Mouse (Mus musculus): ENCODE measurements at regions not wholly inside any gene's neighbourhood (a gene's known extent, or its start where the extent isn't known, plus 50 kb on each side); places are given as distances from the start of the nearest gene placed in this dataset.

- H3K9ac ChIP-seq, result no peak overlapping the region
- no peak overlapping the region for H3K4me3 ChIP-seq (replicated peaks)
- no peaks in the 10 kb centered on the region for H3K36me3 ChIP-seq
- no peaks in the 10 kb centered on the region for H3K9me3 ChIP-seq
- no peaks in the 10 kb centered on the region for H3K4me1 ChIP-seq
- no peak overlapping the region for H3K4me2 ChIP-seq
- no peak for ATAC-seq (ENCODE audit: insufficient read depth, low FRiP score, low read depth)
- H3K27me3 ChIP-seq (replicated peaks), result no peaks in the 10 kb centered on the region
- H3K27ac ChIP-seq, result no peak overlapping the region
- 94% methylated on average over 1 of the region's 1 CpGs for WGBS
These were observed 738.8 kb upstream of the Nrsn1 start for GRCm38 (mm10) chr13:26009131-26009530.

GRCm38 (mm10) chr13:26004768-26005560, 734.7 kb upstream of the Nrsn1 start:
- ATAC-seq (ENCODE audit: insufficient read depth, low FRiP score, low read depth), result no peak
- no peak overlapping the region for H3K4me2 ChIP-seq
- H3K27me3 ChIP-seq (replicated peaks), result no peaks in the 10 kb centered on the region
- 82% methylated on average over 7 of the region's 7 CpGs for WGBS
- no peaks in the 10 kb centered on the region for H3K9me3 ChIP-seq
- H3K36me3 ChIP-seq, result no peaks in the 10 kb centered on the region
- no peak overlapping the region for H3K9ac ChIP-seq
- no peaks in the 10 kb centered on the region for H3K4me1 ChIP-seq
- no peak overlapping the region for H3K4me3 ChIP-seq (replicated peaks)
- no peak overlapping the region for H3K27ac ChIP-seq

GRCm38 (mm10) chr13:25993526-25993925, 723.2 kb upstream of the Nrsn1 start:
- Histone ChIP-seq H3K27ac (no peak overlapping the region), H3K4me2 (no peak overlapping the region), H3K36me3 (no peaks in the 10 kb centered on the region), H3K9me3 (no peaks in the 10 kb centered on the region), H3K9ac (no peak overlapping the region), H3K27me3 (replicated peaks) (no peaks in the 10 kb centered on the region), H3K4me3 (replicated peaks) (no peak overlapping the region), H3K4me1 (no peaks in the 10 kb centered on the region)
- 60% methylated on average over 1 of the region's 1 CpGs for WGBS
- no peak for ATAC-seq (ENCODE audit: insufficient read depth, low FRiP score, low read depth)

- WGBS, result 39% methylated on average over 5 of the region's 5 CpGs
These were observed 718.9 kb upstream of the Nrsn1 start for GRCm38 (mm10) chr13:25989067-25989756.

GRCm38 (mm10) chr13:25984535-25984934, 714.2 kb upstream of the Nrsn1 start:
- H3K9me3 ChIP-seq, result no peaks in the 10 kb centered on the region
- H3K9ac ChIP-seq, result no peak overlapping the region
- no peaks in the 10 kb centered on the region for H3K36me3 ChIP-seq
- H3K4me2 ChIP-seq, result no peak overlapping the region
- WGBS, result 91% methylated on average over 1 of the region's 1 CpGs
- no peak for ATAC-seq (ENCODE audit: insufficient read depth, low FRiP score, low read depth)
- no peaks in the 10 kb centered on the region for H3K4me1 ChIP-seq
- H3K4me3 ChIP-seq (replicated peaks), result no peak overlapping the region
- H3K27ac ChIP-seq, result no peak overlapping the region
- no peaks in the 10 kb centered on the region for H3K27me3 ChIP-seq (replicated peaks)

More at GRCm38 (mm10) chr13:25989067-25989756, 718.9 kb upstream of the Nrsn1 start:
- no peak overlapping the region for H3K9ac ChIP-seq
- H3K4me3 ChIP-seq (replicated peaks), result no peak overlapping the region
- no peaks in the 10 kb centered on the region for H3K4me1 ChIP-seq
- no peaks in the 10 kb centered on the region for H3K36me3 ChIP-seq
- H3K4me2 ChIP-seq, result no peak overlapping the region
- H3K27ac ChIP-seq, result no peak overlapping the region
- H3K27me3 ChIP-seq (replicated peaks), result no peaks in the 10 kb centered on the region
- ATAC-seq (ENCODE audit: insufficient read depth, low FRiP score, low read depth), result no peak
- no peaks in the 10 kb centered on the region for H3K9me3 ChIP-seq

GRCm38 (mm10) chr13:25983659-25984058, 713.4 kb upstream of the Nrsn1 start:
- no peaks in the 10 kb centered on the region for H3K36me3 ChIP-seq
- no peaks in the 10 kb centered on the region for H3K9me3 ChIP-seq
- no peak overlapping the region for H3K4me3 ChIP-seq (replicated peaks)
- 78% methylated on average over 1 of the region's 1 CpGs for WGBS
- ATAC-seq (ENCODE audit: insufficient read depth, low FRiP score, low read depth), result no peak
- no peaks in the 10 kb centered on the region for H3K4me1 ChIP-seq
- H3K4me2 ChIP-seq, result no peak overlapping the region
- no peak overlapping the region for H3K9ac ChIP-seq
- no peaks in the 10 kb centered on the region for H3K27me3 ChIP-seq (replicated peaks)
- no peak overlapping the region for H3K27ac ChIP-seq

GRCm38 (mm10) chr13:25978648-25979047, 708.3 kb upstream of the Nrsn1 start:
- Histone ChIP-seq H3K4me1 (no peaks in the 10 kb centered on the region), H3K9ac (no peak overlapping the region), H3K27ac (no peak overlapping the region), H3K4me2 (no peak overlapping the region), H3K27me3 (replicated peaks) (no peaks in the 10 kb centered on the region), H3K4me3 (replicated peaks) (no peak overlapping the region), H3K9me3 (no peaks in the 10 kb centered on the region), H3K36me3 (no peaks in the 10 kb centered on the region)
- WGBS, result 58% methylated on average over 1 of the region's 1 CpGs
- no peak for ATAC-seq (ENCODE audit: insufficient read depth, low FRiP score, low read depth)

GRCm38 (mm10) chr13:25958592-25958991, 688.3 kb upstream of the Nrsn1 start:
- H3K4me1 ChIP-seq, result no peaks in the 10 kb centered on the region
- no peak overlapping the region for H3K4me3 ChIP-seq (replicated peaks)
- no peaks in the 10 kb centered on the region for H3K27me3 ChIP-seq (replicated peaks)
- no peak overlapping the region for H3K27ac ChIP-seq
- H3K9me3 ChIP-seq, result no peaks in the 10 kb centered on the region
- no peak overlapping the region for H3K9ac ChIP-seq
- no peaks in the 10 kb centered on the region for H3K36me3 ChIP-seq
- H3K4me2 ChIP-seq, result no peak overlapping the region
- ATAC-seq (ENCODE audit: insufficient read depth, low FRiP score, low read depth), result no peak

GRCm38 (mm10) chr13:25958153-25958466, 687.8 kb upstream of the Nrsn1 start:
- Histone ChIP-seq H3K27me3 (replicated peaks) (no peaks in the 10 kb centered on the region), H3K4me2 (no peak overlapping the region), H3K9ac (no peak overlapping the region), H3K27ac (no peak overlapping the region), H3K4me3 (replicated peaks) (no peak overlapping the region), H3K4me1 (no peaks in the 10 kb centered on the region), H3K36me3 (no peaks in the 10 kb centered on the region), H3K9me3 (no peaks in the 10 kb centered on the region)
- no peak for ATAC-seq (ENCODE audit: insufficient read depth, low FRiP score, low read depth)
- WGBS, result 53% methylated on average over 4 of the region's 4 CpGs

GRCm38 (mm10) chr13:25957451-25958152, 687.3 kb upstream of the Nrsn1 start:
- Histone ChIP-seq H3K9me3 (no peaks in the 10 kb centered on the region), H3K27me3 (replicated peaks) (no peaks in the 10 kb centered on the region), H3K36me3 (no peaks in the 10 kb centered on the region), H3K27ac (no peak overlapping the region), H3K4me2 (no peak overlapping the region), H3K4me1 (no peaks in the 10 kb centered on the region), H3K9ac (no peak overlapping the region), H3K4me3 (replicated peaks) (no peak overlapping the region)
- WGBS, result 44% methylated on average over 4 of the region's 4 CpGs
- ATAC-seq (ENCODE audit: insufficient read depth, low FRiP score, low read depth), result no peak

GRCm38 (mm10) chr13:25937631-25938030, 667.3 kb upstream of the Nrsn1 start:
- Histone ChIP-seq H3K9me3 (no peaks in the 10 kb centered on the region), H3K4me3 (replicated peaks) (no peak overlapping the region), H3K27me3 (replicated peaks) (no peaks in the 10 kb centered on the region), H3K27ac (no peak overlapping the region), H3K4me2 (no peak overlapping the region), H3K4me1 (no peaks in the 10 kb centered on the region; the same call in 1 of the 2 replicates), H3K9ac (no peak overlapping the region), H3K36me3 (no peaks in the 10 kb centered on the region)
- no peak for ATAC-seq (ENCODE audit: insufficient read depth, low FRiP score, low read depth)
- 60% methylated on average over 1 of the region's 1 CpGs for WGBS

- Histone ChIP-seq H3K4me3 (replicated peaks) (no peak overlapping the region), H3K9ac (no peak overlapping the region), H3K36me3 (no peaks in the 10 kb centered on the region), H3K27me3 (replicated peaks) (no peaks in the 10 kb centered on the region), H3K4me1 (no peaks in the 10 kb centered on the region; the same call in 1 of the 2 replicates), H3K27ac (peak overlapping the region; percentile 74), H3K9me3 (no peaks in the 10 kb centered on the region), H3K4me2 (no peak overlapping the region)
- ATAC-seq (ENCODE audit: insufficient read depth, low FRiP score, low read depth), result no peak
- WGBS, result 14% methylated on average over 3 of the region's 3 CpGs
These were observed 663.5 kb upstream of the Nrsn1 start for GRCm38 (mm10) chr13:25933783-25934182.
